In the genomic region with DNA sequence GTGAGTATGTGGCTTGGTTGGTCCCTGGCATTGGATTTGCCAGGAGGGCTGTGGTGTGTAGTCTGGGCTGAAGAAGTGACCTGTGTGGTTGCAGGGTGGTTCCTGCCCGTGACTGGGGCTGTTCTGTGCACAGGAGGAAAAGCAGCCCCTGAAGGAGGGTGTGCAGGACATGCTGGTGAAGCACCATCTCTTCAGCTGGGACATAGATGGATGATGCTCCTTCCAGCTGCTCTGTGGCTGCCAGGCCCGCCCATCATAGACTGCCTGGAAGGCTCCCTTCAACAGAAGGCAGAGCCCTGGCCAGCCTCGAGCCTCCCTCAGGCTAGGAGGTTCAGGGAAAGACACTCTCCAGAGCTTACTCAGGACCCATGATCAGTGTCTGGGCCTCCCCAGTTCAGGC, we compare ENCODE assay signal across 19 mouse cellular contexts.
"Had no signal": no experiment of that assay in that cellular context is flagged by ENCODE, and none has a peak within 500 bp of the region (broad histone marks: within the 10 kb centered on the region; RNA-seq: fewer than 3 reads in every experiment).

No protein-coding gene starts in this region.

- H3K27ac ChIP-seq: kidney, embryonic 15.5 days; limb, embryonic 10.5 days; limb, embryonic 13.5 days; liver, embryonic 13.5 days; midbrain, embryonic 10.5 days; midbrain, embryonic 13.5 days had no signal

- H3K4me3 ChIP-seq: kidney, embryonic 15.5 days; limb, embryonic 10.5 days; limb, embryonic 13.5 days; liver, embryonic 13.5 days; midbrain, embryonic 10.5 days; midbrain, embryonic 13.5 days had no signal

- ATAC-seq: inflammation-experienced regulatory T-cells, adult 6 months; lung, postnatal 0 days; midbrain, embryonic 13.5 days; midbrain, embryonic 16.5 days had no signal

- H3K27me3 ChIP-seq: kidney, embryonic 15.5 days; limb, embryonic 13.5 days; liver, embryonic 13.5 days; midbrain, embryonic 13.5 days had no signal

- H3K9ac ChIP-seq: kidney, embryonic 15.5 days; limb, embryonic 13.5 days; liver, embryonic 13.5 days had no signal

- H3K4me2 ChIP-seq: kidney, embryonic 15.5 days; limb, embryonic 13.5 days; liver, embryonic 13.5 days; midbrain, embryonic 13.5 days had no signal

- DNase-seq: kidney, adult 11 months; kidney, adult 8-10 months; kidney, postnatal 10 days; kidney, postnatal 36 days; layer of hippocampus, adult 9-11 months; liver; liver, embryonic 13.5 days; lung, adult 2 months; lung, postnatal 36 days; thymus, adult 2 months; thymus, postnatal 25 days had no signal

- H3K4me1 ChIP-seq: kidney, embryonic 15.5 days; limb, embryonic 10.5 days; limb, embryonic 13.5 days; liver, embryonic 13.5 days; midbrain, embryonic 10.5 days; midbrain, embryonic 13.5 days had no signal

- H3K9me3 ChIP-seq: kidney, embryonic 15.5 days; limb, embryonic 10.5 days; limb, embryonic 13.5 days; liver, embryonic 13.5 days; midbrain, embryonic 10.5 days; midbrain, embryonic 13.5 days had no signal
